Mouse (Mus musculus) mature B cell (primary cell): ENCODE measurements at regions not wholly inside any gene's neighbourhood (a gene's known extent, or its start where the extent isn't known, plus 50 kb on each side); places are given as distances from the start of the nearest gene placed in this dataset.

Source experiments
- in situ Hi-C: fragments of 300-500 bp; cut with MboI; formaldehyde crosslinking; loops from 2 replicates; pipeline ENCODE4 v1.14.3; 2019

- in situ Hi-C loops, result no loop called here
Observed at GRCm38 (mm10) chr1:61135597-61136545, 158.1 kb downstream of the Icos start.

- in situ Hi-C loops, result no loop called here
Observed at GRCm38 (mm10) chr1:61137210-61137885, 159.6 kb downstream of the Icos start.

GRCm38 (mm10) chr1:61137954-61138353 is 160.2 kb downstream of the Icos start:
- in situ Hi-C loops, result no loop called here

- in situ Hi-C loops, result no loop called here
Observed at GRCm38 (mm10) chr1:61139291-61139983, 161.7 kb downstream of the Icos start.

- in situ Hi-C loops, result no loop called here
Observed at GRCm38 (mm10) chr1:61139984-61140648, 162.4 kb downstream of the Icos start.

- in situ Hi-C loops, result no loop called here
Observed at GRCm38 (mm10) chr1:61140870-61141591, 163.3 kb downstream of the Icos start.

GRCm38 (mm10) chr1:61141592-61141930 is 163.8 kb downstream of the Icos start:
- in situ Hi-C loops, result no loop called here

- in situ Hi-C loops, result no loop called here
Observed at GRCm38 (mm10) chr1:61141952-61142351, 164.2 kb downstream of the Icos start.

GRCm38 (mm10) chr1:61143030-61143753 is 165.5 kb downstream of the Icos start:
- in situ Hi-C loops, result no loop called here

- in situ Hi-C loops, result no loop called here
Observed at GRCm38 (mm10) chr1:61143754-61144066, 166.0 kb downstream of the Icos start.

GRCm38 (mm10) chr1:61145013-61145412 is 167.3 kb downstream of the Icos start:
- in situ Hi-C loops, result no loop called here

GRCm38 (mm10) chr1:61145572-61145971 is 167.8 kb downstream of the Icos start:
- in situ Hi-C loops, result no loop called here

- in situ Hi-C loops, result no loop called here
Observed at GRCm38 (mm10) chr1:61146222-61146723, 168.5 kb downstream of the Icos start.

GRCm38 (mm10) chr1:61151742-61152141 is 174.0 kb downstream of the Icos start:
- in situ Hi-C loops, result no loop called here

- in situ Hi-C loops, result no loop called here
Observed at GRCm38 (mm10) chr1:61152157-61152556, 174.4 kb downstream of the Icos start.

GRCm38 (mm10) chr1:61154216-61154615 is 176.5 kb downstream of the Icos start:
- in situ Hi-C loops, result no loop called here

GRCm38 (mm10) chr1:61157271-61157670 is 179.5 kb downstream of the Icos start:
- in situ Hi-C loops, result no loop called here

GRCm38 (mm10) chr1:61160505-61160904 is 182.8 kb downstream of the Icos start:
- in situ Hi-C loops, result no loop called here

GRCm38 (mm10) chr1:61164271-61164670 is 186.5 kb downstream of the Icos start:
- in situ Hi-C loops, result no loop called here

GRCm38 (mm10) chr1:61171941-61172340 is 194.2 kb downstream of the Icos start:
- in situ Hi-C loops, result no loop called here

- in situ Hi-C loops, result no loop called here
Observed at GRCm38 (mm10) chr1:61172946-61173345, 195.2 kb downstream of the Icos start.
